Mouse (Mus musculus) liver, adult (tissue): ENCODE data around the gene Mphosph6.

Experiments
- GATA4 ChIP-seq: IDR thresholded peaks from 2 replicates; pipeline ENCODE4 v1.6.1; 2014; ENCODE audit warnings: mild to moderate bottlenecking, low read length; ENCODE audit not compliant: insufficient replicate concordance

Gene Mphosph6

GRCm38 (mm10) chr8:117742431-117743012 lies 59.2 kb downstream of the Mphosph6 start:
- no peak for TF ChIP-seq GATA4
